Mouse (Mus musculus) lung, adult 2 months (tissue): ENCODE data around the gene Phlda3. TPM values are rescaled to one million over a fixed set of nuclear protein-coding genes. Genes with fewer than 3 reads are reported as not detected.

Experiments
- DNase-seq: peaks from one replicate; pipeline ENCODE4 v3.0.0; 2022
- H3K4me1 ChIP-seq: fragments of 200-500 bp; 2 replicates; pipeline ENCODE4 v1.6.1; 2011; ENCODE audit warnings: low read length; ENCODE audit not compliant: control insufficient read depth, insufficient read depth
- H3K4me3 ChIP-seq: fragments of 200-500 bp; replicated peaks from 2 replicates; pipeline ENCODE3; 2011; ENCODE audit warnings: low read depth, mild to moderate bottlenecking, control low read depth, low read length; ENCODE audit errors: extremely low read depth
- CTCF ChIP-seq: fragments of 200-500 bp; IDR thresholded peaks from 2 replicates; pipeline ENCODE4 v1.5.1; 2011; ENCODE audit warnings: mild to moderate bottlenecking, low read length, control low read depth; ENCODE audit not compliant: insufficient read depth
- POLR2A ChIP-seq: fragments of 200-500 bp; IDR thresholded peaks from 2 replicates; pipeline ENCODE4 v1.6.1; 2011; ENCODE audit warnings: low read depth, mild to moderate bottlenecking, control low read depth, low read length, borderline replicate concordance; ENCODE audit errors: extremely low read depth
- WGBS: fragments of 180-500 bp; shearing (Covaris S2); methylation state at CpG from one replicate; pipeline ENCODE4 v1.1.7; 2018; 5-methylcytosine and 5-hydroxymethylcytosine counted together
- polyA plus RNA-seq: library from polyadenylated mRNA; depleted of rRNA; stranded (reverse); fragments of >200 nt; gene quantifications from 2 replicates; pipeline ENCODE4 v1.2.3, GENCODE M21; 2012

Gene Phlda3
- polyA plus RNA-seq, 1 experiment, result 156 TPM

- TF ChIP-seq POLR2A, result no peak
- TF ChIP-seq CTCF, result no peak
- Histone ChIP-seq H3K4me1 (peaks cover 5% of the 10 kb centered on the region), H3K4me3 (no peak overlapping the region)
- WGBS, result 60% methylated on average over 3 of the region's 3 CpGs
- DNase-seq, result no peak
Measured at GRCm38 (mm10) chr1:135755913-135756312, 10.0 kb upstream of the Phlda3 start.

GRCm38 (mm10) chr1:135757287-135757686, 8.6 kb upstream of the Phlda3 start:
- H3K4me3 ChIP-seq, result no peak overlapping the region
- TF ChIP-seq POLR2A (no peak), CTCF (no peak)
- peaks cover 5% of the 10 kb centered on the region for H3K4me1 ChIP-seq
- 76% methylated on average over 8 of the region's 8 CpGs for WGBS
- DNase-seq, result no peak

- Histone ChIP-seq H3K4me3 (no peak overlapping the region), H3K4me1 (peaks cover 2% of the 10 kb centered on the region; the same call in 1 of the 2 replicates)
- no peak for TF ChIP-seq POLR2A
- TF ChIP-seq CTCF, result no peak
- 71% methylated on average over 4 of the region's 4 CpGs for WGBS
- DNase-seq, result no peak
Measured at GRCm38 (mm10) chr1:135759685-135760084, 6.2 kb upstream of the Phlda3 start.

- 69% methylated on average over 8 of the region's 8 CpGs for WGBS
- H3K4me1 ChIP-seq, result no peaks in the 10 kb centered on the region; the same call in 1 of the 2 replicates
- H3K4me3 ChIP-seq, result no peak overlapping the region
- no peak for TF ChIP-seq POLR2A
- no peak for TF ChIP-seq CTCF
- no peak for DNase-seq
Measured at GRCm38 (mm10) chr1:135760216-135760615, 5.7 kb upstream of the Phlda3 start.

- 86% methylated on average over 5 of the region's 5 CpGs for WGBS
- TF ChIP-seq CTCF (no peak), POLR2A (no peak)
Measured at GRCm38 (mm10) chr1:135761728-135762127, 4.2 kb upstream of the Phlda3 start.

DNA sequence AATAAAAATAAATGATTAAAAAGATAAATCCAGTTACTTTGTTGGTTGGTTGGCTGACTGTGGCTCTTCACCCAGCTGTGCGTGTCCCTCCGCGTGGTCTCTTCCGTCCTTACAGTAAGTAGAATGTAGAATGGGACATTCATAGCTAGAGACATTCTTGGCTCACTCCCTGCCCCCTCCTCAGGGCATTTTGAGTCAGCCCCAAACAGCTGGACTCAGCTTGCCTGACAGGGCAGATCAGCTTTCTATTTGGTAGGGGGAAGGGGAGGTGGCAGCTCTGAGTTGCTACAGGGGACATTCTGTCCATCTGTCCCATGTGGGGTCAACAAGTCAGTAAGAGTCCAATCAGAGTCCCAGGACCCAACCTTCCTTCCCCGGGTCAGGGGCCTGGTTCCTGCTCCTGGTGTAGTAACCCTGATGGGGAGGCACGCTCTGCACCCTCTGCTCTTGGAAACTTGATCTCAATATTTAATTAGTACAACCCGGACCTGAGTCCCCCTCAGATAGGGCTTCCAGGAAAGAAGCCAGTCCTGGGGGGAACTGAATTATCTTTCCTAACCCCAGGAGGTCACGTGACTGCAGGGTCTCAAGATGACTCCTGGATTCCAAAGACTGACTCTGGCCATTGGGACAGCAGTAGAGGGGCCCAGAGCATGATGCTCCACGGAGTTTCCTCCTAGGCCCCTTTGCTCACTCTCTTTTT, 2.3 kb upstream of the Phlda3 start:
- 71% methylated on average over 9 of the region's 9 CpGs for WGBS
- peaks cover 8% of the 10 kb centered on the region for H3K4me1 ChIP-seq
- TF ChIP-seq CTCF (no peak), POLR2A (no peak)
- no peak for DNase-seq
- H3K4me3 ChIP-seq, result no peak overlapping the region

More at GRCm38 (mm10) chr1:135761728-135762127, 4.2 kb upstream of the Phlda3 start:
- Histone ChIP-seq H3K4me1 (peaks cover 5% of the 10 kb centered on the region; the same call in 1 of the 2 replicates), H3K4me3 (no peak overlapping the region)
- DNase-seq, result no peak

- TF ChIP-seq POLR2A (no peak), CTCF (no peak)
- 57% methylated on average over 2 of the region's 2 CpGs for WGBS
- H3K4me1 ChIP-seq, result peaks cover 8% of the 10 kb centered on the region
- H3K4me3 ChIP-seq, result no peak overlapping the region
- DNase-seq, result no peak
Measured at GRCm38 (mm10) chr1:135764206-135764528, 1.8 kb upstream of the Phlda3 start.

DNA sequence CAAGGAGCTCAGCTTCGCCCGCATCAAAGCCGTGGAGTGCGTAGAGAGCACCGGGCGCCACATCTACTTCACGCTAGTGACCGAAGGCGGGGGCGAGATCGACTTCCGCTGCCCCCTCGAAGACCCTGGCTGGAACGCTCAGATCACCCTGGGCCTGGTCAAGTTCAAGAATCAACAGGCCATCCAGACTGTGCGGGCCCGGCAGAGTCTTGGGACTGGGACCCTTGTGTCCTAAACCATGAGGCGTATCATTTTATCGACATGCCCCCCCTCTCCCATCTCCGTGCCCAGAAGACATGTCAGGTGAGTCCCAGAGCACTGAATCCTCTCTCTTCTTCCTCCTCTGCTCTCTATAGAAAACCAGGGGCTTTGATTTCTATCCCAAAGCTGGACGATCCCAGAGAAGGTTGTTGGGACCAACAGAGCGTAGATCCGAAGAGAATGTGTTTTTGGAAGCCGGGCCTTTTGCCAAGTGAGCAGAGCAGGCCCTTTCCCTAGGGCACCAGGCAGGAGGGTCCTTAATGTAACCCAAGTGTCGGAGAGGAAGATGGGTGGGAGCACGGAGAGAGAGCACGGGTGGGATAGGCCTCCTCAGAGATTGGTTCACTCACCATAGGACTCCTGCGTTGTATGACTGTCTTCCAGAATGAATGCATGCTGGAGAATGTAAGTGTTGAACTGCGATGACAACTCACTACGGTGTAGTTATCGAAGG, 830 bp downstream of the Phlda3 start:
- Histone ChIP-seq H3K4me1 (peaks cover 15% of the 10 kb centered on the region), H3K4me3 (peak overlapping the region; percentile 91)
- DNase-seq, result no peak
- TF ChIP-seq CTCF (no peak), POLR2A (no peak)
- WGBS, result 10% methylated on average over 30 of the region's 30 CpGs

DNA sequence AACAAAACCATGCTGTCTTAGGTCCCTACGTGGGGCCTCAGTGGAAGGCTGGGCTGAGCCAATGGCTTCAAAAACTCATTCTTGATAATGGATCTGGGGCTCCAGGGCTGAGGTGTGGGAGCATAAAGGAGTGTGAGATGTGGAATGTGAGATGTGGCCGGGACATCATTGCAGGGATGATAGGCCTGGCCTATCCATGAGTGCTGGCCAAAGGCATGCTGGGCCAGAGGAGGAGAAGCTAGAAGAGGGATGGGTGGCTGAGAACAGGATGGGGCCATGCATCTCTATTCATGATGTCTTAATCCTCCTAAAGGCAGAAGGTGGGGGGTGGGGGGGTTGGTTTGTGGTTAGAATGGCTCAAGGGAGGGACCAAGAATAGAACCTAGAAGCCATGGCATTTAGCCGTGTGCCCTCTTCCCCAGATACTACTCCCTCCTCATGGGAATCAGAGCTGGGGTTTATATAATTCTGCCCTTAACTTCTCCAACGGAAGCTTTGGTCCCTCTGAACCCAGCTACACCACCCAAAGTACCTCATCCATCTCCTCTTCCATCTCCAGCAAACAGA, 1.5 kb downstream of the Phlda3 start:
- no peak for DNase-seq
- 50% methylated on average over 4 of the region's 4 CpGs for WGBS
- Histone ChIP-seq H3K4me1 (peaks cover 15% of the 10 kb centered on the region), H3K4me3 (peak overlapping the region; percentile 91)
- TF ChIP-seq POLR2A, result no peak
- no peak for TF ChIP-seq CTCF
